In genomic region chr12:15606095-15606494, GRCm38 (mm10) we compare ENCODE assay signal across 10 mouse cellular contexts.
DNase-seq lines count a peak whose midpoint lies in the region; ATAC-seq and TF ChIP-seq lines count a peak whose summit lies in the region.
"Had no signal": no experiment of that assay in that cellular context is flagged by ENCODE, and none has a peak within 500 bp of the region (broad histone marks: within the 10 kb centered on the region; RNA-seq: fewer than 3 reads in every experiment).

No protein-coding gene starts in this region.

- no peaks in the 10 kb centered on the region for H3K36me3 ChIP-seq in embryonic facial prominence, embryonic 14.5 days (ENCODE audit: control insufficient read depth, insufficient read depth, low read length)
- H3K36me3 ChIP-seq: midbrain, embryonic 12.5 days; stomach, embryonic 15.5 days had no signal

- peak; percentile 18 for DNase-seq in embryo, embryonic 10 days (ENCODE audit: low spot score)
- no peak for DNase-seq in embryo, embryonic 9.5 days (ENCODE audit: extremely low spot score)
- DNase-seq in layer of hippocampus, adult 9-10 months (ENCODE audit: low spot score), result peak; percentile 39
- DNase-seq in layer of hippocampus, postnatal 36 days, result no peak
- peak; percentile 72 for DNase-seq in embryonic facial prominence, embryonic 14.5 days (ENCODE audit: low spot score)
- peak; percentile 51 for DNase-seq in lung, postnatal 10 days
- DNase-seq in spleen, postnatal 10 days (ENCODE audit: low spot score in 2 of 2), result no peak
- no peak for DNase-seq in cerebellum, adult 2 months

- H3K9ac ChIP-seq in embryonic facial prominence, embryonic 14.5 days (ENCODE audit: low read depth, low read length), result no peak overlapping the region
- H3K9ac ChIP-seq: midbrain, embryonic 12.5 days; stomach, embryonic 15.5 days had no signal

- H3K27ac ChIP-seq in embryonic facial prominence, embryonic 14.5 days (replicated peaks; ENCODE audit: low read depth, low read length), result no peak overlapping the region
- H3K27ac ChIP-seq in cerebellum, adult 2 months (ENCODE audit: insufficient read depth, low read length), result no peak overlapping the region
- H3K27ac ChIP-seq: midbrain, embryonic 12.5 days; stomach, embryonic 15.5 days had no signal

- 0 out of 2 replicates have a peak, but pooled peaks have one; percentile 9 for ATAC-seq in embryonic facial prominence, embryonic 14.5 days (ENCODE audit: low read depth)

- H3K4me3 ChIP-seq in embryonic facial prominence, embryonic 14.5 days (ENCODE audit: low read depth, low read length), result no peak overlapping the region
- H3K4me3 ChIP-seq in cerebellum, adult 2 months (replicated peaks; ENCODE audit: insufficient read depth, low read depth, low read length), result no peak overlapping the region
- H3K4me3 ChIP-seq: midbrain, embryonic 12.5 days; stomach, embryonic 15.5 days had no signal

- H3K4me2 ChIP-seq in embryonic facial prominence, embryonic 14.5 days (ENCODE audit: low read depth, low read length), result no peak overlapping the region
- H3K4me2 ChIP-seq: midbrain, embryonic 12.5 days; stomach, embryonic 15.5 days had no signal

- no peak for TF ChIP-seq POLR2A in cerebellum, adult 2 months (IDR thresholded peaks at IDR 0.05; ENCODE audit: borderline replicate concordance, insufficient read depth, low read length)

- H3K9me3 ChIP-seq in embryonic facial prominence, embryonic 14.5 days (ENCODE audit: control insufficient read depth, low read length), result no peaks in the 10 kb centered on the region
- H3K9me3 ChIP-seq: midbrain, embryonic 12.5 days; stomach, embryonic 15.5 days had no signal

- 0 out of 2 replicates have a peak, but pooled peaks cover 14% of the 10 kb centered on the region for H3K4me1 ChIP-seq in embryonic facial prominence, embryonic 14.5 days (ENCODE audit: control insufficient read depth, insufficient read depth, low read length)
- H3K4me1 ChIP-seq in cerebellum, adult 2 months (ENCODE audit: control insufficient read depth, insufficient read depth, low read length), result no peaks in the 10 kb centered on the region
- H3K4me1 ChIP-seq: stomach, embryonic 15.5 days had no signal

- WGBS in embryonic facial prominence, embryonic 14.5 days, result 52% methylated on average over 4 of the region's 4 CpGs
- 52% methylated on average over 4 of the region's 4 CpGs for WGBS in cerebellum, adult 2 months

- no peak; the same call in 1 of the 2 replicates for TF ChIP-seq CTCF in cerebellum, adult 2 months (IDR thresholded peaks at IDR 0.05; ENCODE audit: borderline replicate concordance, insufficient read depth, low read depth, low read length)

- no peaks in the 10 kb centered on the region for H3K27me3 ChIP-seq in embryonic facial prominence, embryonic 14.5 days (replicated peaks; ENCODE audit: control insufficient read depth, insufficient read depth, low read length)
- H3K27me3 ChIP-seq in cerebellum, adult 2 months (ENCODE audit: control insufficient read depth, insufficient read depth, low read length), result no peaks in the 10 kb centered on the region; the same call in 1 of the 2 replicates
- H3K27me3 ChIP-seq: midbrain, embryonic 12.5 days; stomach, embryonic 15.5 days had no signal

Comparison
In these comparisons a context has a peak if more than half of its experiments do, and no peak if none do; other contexts are left out.
1. DNase-seq: peak in embryo, embryonic 10 days (single experiment), layer of hippocampus, adult 9-10 months (single experiment), embryonic facial prominence, embryonic 14.5 days (single experiment) and lung, postnatal 10 days (single experiment); none in embryo, embryonic 9.5 days (single experiment), layer of hippocampus, postnatal 36 days (0 of 2), spleen, postnatal 10 days (0 of 2) and cerebellum, adult 2 months (0 of 2).